Mouse (Mus musculus) Patski (cell line): ENCODE measurements around the gene Ppp1r18. TPM values are rescaled to one million over a fixed set of nuclear protein-coding genes. Genes with fewer than 3 reads are reported as not detected.

Experiments used
- ATAC-seq: fragments of 100-300 bp; one replicate; pipeline ENCODE4 v1.8.0; 2021
- CTCF ChIA-PET: fragments of 350-600 bp; sonication (Branson Sonifier 250); formaldehyde crosslinking; loops from one replicate; lab custom pipeline; 2022; ENCODE audit warnings: inconsistent platforms; lab: Charles Lee
- POLR2A ChIA-PET: fragments of 350-600 bp; sonication (Branson Sonifier 250); formaldehyde crosslinking; loops from one replicate; lab custom pipeline; 2022; ENCODE audit warnings: antibody characterized with exemption, inconsistent platforms; lab: Charles Lee
- DNase-seq: peaks from one replicate; pipeline ENCODE4 v3.0.0-alpha.2; 2011; ENCODE audit warnings: low read depth, low spot score
- H3K27me3 ChIP-seq: fragments of 371-371 bp; one replicate; pipeline ENCODE4 v1.5.1; 2021
- CTCF ChIP-seq: fragments of 100-300 bp; IDR thresholded peaks from one replicate; pipeline ENCODE4 v1.5.1; 2021
- in situ Hi-C: fragments of 300-500 bp; cut with MboI; formaldehyde crosslinking; loops from 3 replicates; pipeline ENCODE4 v1.11.1; 2018; ENCODE audit warnings: low pct_unique_long_range_greater_than_20kb, mixed read lengths
- polyA plus RNA-seq: library from polyadenylated mRNA; unstranded; gene quantifications from one replicate; pipeline ENCODE4 v1.2.3, GENCODE M21; 2021

Ppp1r18 gene
- polyA plus RNA-seq, 1 experiment from 2014 or later, result 74.3 TPM

DNA sequence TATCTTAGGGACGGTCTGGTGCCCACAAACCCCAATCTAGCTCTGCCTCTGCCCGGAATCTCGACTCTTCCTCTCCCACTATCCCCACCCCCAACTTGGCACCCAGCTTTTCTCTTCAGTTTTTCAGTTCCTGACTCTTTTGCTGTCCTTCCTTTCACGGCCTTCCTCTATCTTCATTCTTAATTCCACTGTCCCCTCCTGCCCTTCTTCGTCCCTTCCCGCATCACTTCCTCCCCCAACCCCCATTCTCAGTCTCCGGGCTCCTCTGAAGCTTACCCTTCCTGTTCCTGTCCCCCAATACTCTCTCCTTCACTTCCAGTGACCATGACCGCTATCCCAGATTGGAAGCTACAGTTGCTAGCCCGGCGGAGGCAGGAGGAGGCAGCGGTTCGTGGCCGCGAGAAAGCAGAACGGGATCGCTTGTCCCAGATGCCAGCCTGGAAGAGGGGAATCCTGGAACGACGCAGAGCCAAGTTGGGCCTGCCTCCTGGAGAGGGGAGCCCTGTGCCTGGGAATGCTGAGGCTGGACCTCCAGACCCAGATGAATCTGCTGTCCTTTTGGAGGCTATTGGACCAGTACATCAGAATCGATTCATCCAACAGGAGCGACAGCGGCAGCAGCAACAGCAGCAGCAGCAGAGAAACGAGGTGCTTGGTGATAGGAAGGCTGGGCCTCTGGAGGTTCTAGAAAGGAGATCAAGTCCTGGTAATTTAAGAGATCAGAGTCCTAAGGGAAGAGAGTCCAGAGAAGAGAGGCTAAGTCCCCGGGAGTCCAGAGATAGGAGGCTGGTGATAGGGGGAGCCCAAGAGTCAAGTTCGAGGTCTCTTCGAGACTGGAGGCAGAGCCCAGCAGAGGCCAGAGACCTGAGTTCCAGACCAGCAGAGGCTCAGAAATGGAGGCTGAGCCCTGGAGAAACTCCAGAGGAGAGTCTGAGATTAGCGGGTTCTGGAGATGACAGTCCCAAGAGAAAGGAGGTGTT lies 1.8 kb downstream of the Ppp1r18 start:
- DNase-seq, result no peak
- no peak for ATAC-seq
- no peaks in the 10 kb centered on the region for H3K27me3 ChIP-seq
- POLR2A ChIA-PET, result interaction anchor here (0.7 to 0.9 kb wide), 2 partner anchors 28 to 30 kb away, joined by 3 read pairs; no protein-coding TSS in a partner anchor
- no peak for TF ChIP-seq CTCF
- CTCF ChIA-PET, result interaction anchor here (1.4 kb wide), 1 partner anchor 16 kb away, joined by 3 read pairs; no protein-coding TSS in a partner anchor
- in situ Hi-C loops, result no loop called here

DNA sequence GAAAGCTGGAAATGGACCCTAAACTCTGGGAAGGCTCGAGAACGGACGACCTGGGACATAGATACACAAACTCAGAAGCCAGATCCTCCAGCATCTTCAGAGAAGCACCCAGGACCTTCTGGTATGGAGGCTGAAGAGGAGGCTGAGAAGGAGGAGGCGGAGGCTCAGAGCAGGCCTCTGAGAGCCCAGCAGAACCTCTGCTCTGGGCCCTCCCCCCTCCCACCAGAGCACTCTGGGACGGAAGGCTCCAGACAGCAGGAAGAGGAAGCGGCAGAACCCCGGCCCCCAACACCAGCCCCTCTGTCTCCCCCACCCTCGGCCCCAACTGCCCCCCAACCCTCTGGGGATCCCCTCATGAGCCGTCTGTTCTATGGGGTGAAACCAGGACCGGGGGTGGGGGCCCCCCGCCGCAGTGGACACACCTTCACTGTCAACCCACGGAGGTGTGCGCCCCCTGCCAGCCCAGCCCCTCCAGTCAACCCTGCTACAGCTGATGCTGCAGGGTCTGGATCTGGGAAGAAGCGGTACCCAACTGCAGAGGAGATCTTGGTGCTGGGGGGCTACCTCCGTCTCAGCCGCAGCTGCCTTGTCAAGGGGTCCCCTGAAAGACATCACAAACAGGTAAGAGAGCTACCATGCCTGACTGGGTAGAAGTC lies 2.9 kb downstream of the Ppp1r18 start:
- ChIA-PET CTCF (interaction anchor here (1.1 to 1.4 kb wide), 2 partner anchors 8 to 31 kb away, joined by 3 to 4 read pairs; no protein-coding TSS in a partner anchor), POLR2A (interaction anchor here (1.0 kb wide), 1 partner anchor 23 kb away, joined by 3 read pairs; no protein-coding TSS in a partner anchor)
- ATAC-seq (no peak), DNase-seq (no peak)
- in situ Hi-C loops, result no loop called here
- TF ChIP-seq CTCF, result no peak
- no peaks in the 10 kb centered on the region for H3K27me3 ChIP-seq

DNA sequence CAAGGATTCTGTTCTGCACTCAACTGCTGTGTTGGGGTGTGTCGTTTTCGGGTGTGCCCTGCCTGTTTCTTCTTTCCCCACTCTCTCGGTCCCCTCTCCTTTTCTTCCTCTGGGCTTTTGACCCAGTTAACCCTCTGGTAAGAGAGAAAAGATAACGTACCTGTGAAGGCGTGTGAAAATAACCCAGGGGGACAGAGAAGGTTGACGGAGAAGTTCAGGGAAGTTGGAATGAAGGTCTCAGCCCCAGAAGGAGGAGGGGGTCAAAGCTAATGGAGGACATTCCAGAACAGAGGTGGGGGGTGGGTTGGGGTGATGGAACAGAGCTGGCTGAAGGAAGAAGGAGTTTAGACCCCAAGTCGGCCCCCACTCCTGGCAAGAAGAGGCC lies 3.6 kb downstream of the Ppp1r18 start:
- in situ Hi-C loops, result no loop called here
- CTCF ChIA-PET, result interaction anchor here (1.1 to 1.4 kb wide), 3 partner anchors 9 to 32 kb away, joined by 3 to 4 read pairs (median 4); no protein-coding TSS in a partner anchor
- ATAC-seq (no peak), DNase-seq (no peak)
- no peaks in the 10 kb centered on the region for H3K27me3 ChIP-seq
- TF ChIP-seq CTCF, result no peak
- POLR2A ChIA-PET, result interaction anchor here (1.0 kb wide), 1 partner anchor 22 kb away, joined by 3 read pairs; no protein-coding TSS in a partner anchor

DNA sequence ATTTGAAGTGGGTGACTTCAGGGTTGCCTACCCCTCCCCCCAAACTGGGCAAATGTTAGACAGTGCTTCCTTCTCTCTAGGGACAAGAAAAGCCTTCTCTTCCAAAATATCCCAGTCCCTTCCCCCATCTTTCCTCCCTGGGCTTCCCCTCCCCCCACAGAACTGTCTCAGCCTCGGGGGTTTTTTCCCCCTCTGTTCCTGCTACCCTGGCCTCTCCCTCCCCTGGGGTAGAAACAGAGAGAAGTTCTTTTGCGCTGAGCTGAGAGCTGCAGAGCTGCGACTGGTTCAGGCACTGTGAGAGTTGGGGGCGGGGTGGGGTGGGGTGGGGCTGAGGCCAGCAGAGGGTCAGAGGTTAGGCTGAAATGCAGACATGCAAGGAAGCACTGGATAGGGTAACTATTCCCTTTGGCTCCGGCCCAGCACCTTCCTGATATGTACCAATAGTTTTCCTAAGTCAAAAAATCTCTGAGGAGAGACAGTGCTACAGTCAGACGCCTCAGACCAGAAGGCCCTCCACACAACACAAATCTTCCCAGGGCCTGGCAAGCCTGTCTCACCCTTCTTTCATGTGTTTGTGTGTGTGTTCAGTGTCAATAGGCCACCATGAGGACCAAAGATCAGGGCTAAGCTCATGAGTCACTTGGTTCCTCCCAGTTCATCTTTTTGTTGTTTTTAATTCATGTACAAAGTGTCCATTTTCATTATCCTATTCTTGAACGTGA lies 4.1 kb downstream of the Ppp1r18 start:
- in situ Hi-C loops, result loop anchor here (5.0 to 10.0 kb wide), 2 partner anchors 32 to 285 kb away; partner anchors contain the start of gene Tubb5
- no peak for TF ChIP-seq CTCF
- no peaks in the 10 kb centered on the region for H3K27me3 ChIP-seq
- no peak for ATAC-seq
- CTCF ChIA-PET, result interaction anchor here (1.2 to 2.1 kb wide), 5 partner anchors 10 to 34 kb away, joined by 4 to 7 read pairs (median 4); partner anchors contain the start of gene Dhx16
- POLR2A ChIA-PET, result interaction anchor here (0.7 to 1.8 kb wide), 6 partner anchors 9 to 318 kb away, joined by 3 to 10 read pairs (median 4); partner anchors contain the start of genes Cdsn, Flot1 and Nrm
- no peak for DNase-seq

DNA sequence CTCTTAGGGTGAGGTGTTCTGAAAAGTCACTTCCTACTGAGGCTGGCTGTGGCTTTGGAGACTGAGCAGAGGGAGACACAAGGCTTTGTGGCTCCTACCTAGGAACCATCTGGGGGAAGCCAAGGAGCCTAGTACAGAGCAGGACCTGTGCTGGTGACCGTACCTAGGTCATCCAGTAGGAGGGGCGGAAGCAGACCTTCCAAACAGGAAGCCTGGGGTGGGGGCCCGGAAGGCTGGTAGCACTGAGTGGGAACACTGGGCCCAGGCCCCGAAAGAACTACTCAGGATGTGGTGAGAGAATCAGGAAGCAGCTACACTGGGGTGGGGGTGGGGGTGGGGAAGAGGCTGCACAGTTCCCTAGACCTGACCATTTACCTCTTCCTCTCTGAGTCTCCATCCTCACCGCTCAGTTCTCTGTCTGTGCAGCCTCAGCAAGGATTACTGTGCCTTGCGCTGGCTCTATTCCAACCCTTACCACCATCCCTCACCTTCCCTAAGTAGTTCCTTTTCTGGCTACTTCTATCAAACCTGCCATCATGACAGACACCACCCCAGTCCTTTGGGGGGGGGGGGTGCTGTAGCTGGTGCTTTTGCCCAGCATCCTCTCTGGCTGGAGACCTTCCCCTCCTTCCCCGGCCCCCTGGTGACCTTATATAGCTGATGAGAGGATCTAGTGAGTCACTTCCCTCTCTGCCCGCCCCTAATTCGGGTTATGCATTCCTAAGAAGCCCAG lies 4.9 kb downstream of the Ppp1r18 start:
- H3K27me3 ChIP-seq, result no peaks in the 10 kb centered on the region
- DNase-seq (no peak), ATAC-seq (peak; percentile 52)
- in situ Hi-C loops, result loop anchor here (5.0 to 10.0 kb wide), 2 partner anchors 33 to 286 kb away; partner anchors contain the start of gene Tubb5
- POLR2A ChIA-PET, result interaction anchor here (0.7 to 1.8 kb wide), 10 partner anchors 10 to 318 kb away, joined by 3 to 10 read pairs (median 4); partner anchors contain the start of genes Cdsn, Flot1, Nrm and Tubb5
- no peak for TF ChIP-seq CTCF
- CTCF ChIA-PET, result interaction anchor here (1.0 to 2.1 kb wide), 9 partner anchors 9 to 230 kb away, joined by 3 to 7 read pairs (median 4); partner anchors contain the start of gene Dhx16

DNA sequence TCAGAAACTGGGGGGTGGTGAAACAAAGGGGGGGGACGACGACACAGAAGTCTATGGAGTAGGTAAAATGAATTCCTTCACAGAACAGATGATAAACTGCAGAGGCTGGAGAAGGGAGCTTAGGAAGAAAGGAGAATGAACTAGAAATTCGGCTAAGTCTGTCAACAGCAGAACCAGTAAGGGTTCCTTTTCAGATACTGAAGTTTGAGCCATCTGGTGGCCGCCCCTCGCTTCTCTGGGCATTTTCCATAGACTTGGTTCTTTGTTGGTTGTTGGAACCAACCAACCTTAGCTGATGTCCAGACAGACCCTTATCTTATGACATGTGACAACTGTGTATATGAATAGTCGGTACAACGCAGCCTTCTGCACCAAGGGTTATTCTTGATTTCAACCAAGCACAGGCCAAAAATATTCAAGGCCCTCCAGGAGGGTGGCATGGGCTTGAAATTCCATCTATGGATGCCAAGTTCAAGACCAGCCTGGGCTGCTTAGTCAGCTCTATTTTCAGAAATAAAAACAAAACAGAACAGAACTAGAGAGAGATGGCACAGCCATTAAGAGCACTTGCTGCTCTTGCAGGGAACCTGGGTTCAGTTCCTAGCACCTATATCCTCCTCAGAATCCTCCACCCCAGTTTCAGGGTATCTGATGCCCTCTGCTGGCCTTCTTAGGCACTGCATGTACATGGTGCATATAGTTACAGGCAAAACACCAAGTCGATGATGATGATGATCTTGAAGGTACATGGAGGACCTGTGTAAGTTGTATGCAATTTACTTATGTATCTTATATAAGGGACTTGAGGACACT lies 5.7 kb downstream of the Ppp1r18 start:
- no peak for TF ChIP-seq CTCF
- CTCF ChIA-PET, result interaction anchor here (1.0 to 2.1 kb wide), 8 partner anchors 8 to 231 kb away, joined by 3 to 7 read pairs (median 4); partner anchors contain the start of gene Dhx16
- DNase-seq (no peak), ATAC-seq (no peak)
- POLR2A ChIA-PET, result interaction anchor here (0.6 to 1.8 kb wide), 9 partner anchors 10 to 56 kb away, joined by 3 to 10 read pairs (median 4); partner anchors contain the start of genes Flot1, Nrm and Tubb5
- H3K27me3 ChIP-seq, result no peaks in the 10 kb centered on the region
- in situ Hi-C loops, result loop anchor here (5.0 to 10.0 kb wide), 2 partner anchors 34 to 286 kb away; partner anchors contain the start of gene Tubb5

DNA sequence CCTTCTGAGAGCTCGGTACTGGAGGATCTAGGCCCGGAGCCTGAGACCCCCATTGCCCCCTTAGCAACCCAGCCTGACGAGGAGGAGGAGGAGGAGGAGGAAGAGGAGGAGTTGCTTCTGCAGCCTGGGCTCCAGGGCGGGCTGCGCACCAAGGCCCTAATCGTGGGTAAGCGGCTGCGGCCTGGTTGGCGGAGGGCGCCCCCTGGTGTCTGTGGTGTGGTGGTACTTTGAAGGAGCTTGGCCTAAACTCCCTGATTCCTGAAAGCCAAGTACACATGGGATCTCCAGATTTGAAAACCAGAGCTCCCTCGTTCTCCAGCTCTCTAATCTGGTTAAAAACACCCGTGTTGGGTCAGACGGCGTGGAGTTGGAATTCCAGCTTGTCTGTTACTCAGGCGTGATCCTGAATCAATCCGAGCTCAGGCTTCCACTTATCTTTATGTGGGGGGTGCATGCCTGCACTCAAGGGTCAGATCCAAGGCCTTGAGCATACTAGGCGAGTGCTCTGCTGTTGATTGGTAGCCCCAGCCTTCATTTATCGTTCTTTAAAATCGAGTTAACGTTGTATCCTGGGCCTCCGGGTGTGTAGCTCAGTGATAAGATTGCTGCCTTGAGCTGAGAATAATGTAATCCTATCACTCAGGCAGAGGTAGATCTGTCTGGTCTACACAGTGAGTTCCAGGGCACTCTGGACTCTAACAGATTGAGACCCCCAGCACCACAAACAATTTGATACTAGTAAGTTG lies 8.6 kb downstream of the Ppp1r18 start:
- CTCF ChIA-PET, result interaction anchor here (0.7 to 3.6 kb wide), 17 partner anchors 10 to 136 kb away, joined by 3 to 39 read pairs (median 6); partner anchors contain the start of genes 2310061I04Rik, Mdc1, Mrps18b and Nrm
- ATAC-seq (no peak), DNase-seq (no peak)
- H3K27me3 ChIP-seq, result no peaks in the 10 kb centered on the region
- no peak for TF ChIP-seq CTCF
- POLR2A ChIA-PET, result interaction anchor here (0.9 to 2.8 kb wide), 4 partner anchors 32 to 134 kb away, joined by 3 to 19 read pairs (median 6); no protein-coding TSS in a partner anchor
- in situ Hi-C loops, result loop anchor here (5.0 to 10.0 kb wide), 2 partner anchors 37 to 289 kb away; partner anchors contain the start of gene Tubb5
